8 mouse cellular contexts compared by ENCODE assay signal in genomic region chr5:148820476-148820875, GRCm38 (mm10).
DNase-seq lines count a peak whose midpoint lies in the region; ATAC-seq and TF ChIP-seq lines count a peak whose summit lies in the region.

No protein-coding gene starts in this region.

- ATAC-seq in lung, postnatal 0 days, result 0 out of 2 replicates have a peak, but pooled peaks have one; percentile 9
- peak; percentile 36; the same call in 1 of the 2 replicates for ATAC-seq in hindbrain, embryonic 15.5 days (ENCODE audit: low FRiP score, low read depth)
- ATAC-seq in midbrain, embryonic 15.5 days (replicated peaks), result peak; percentile 82
- ATAC-seq in erythroid progenitor cell, adult 5-6 weeks (replicated peaks; ENCODE audit: low FRiP score, poor library complexity, severe bottlenecking), result no peak

- H3K27ac ChIP-seq in lung, postnatal 0 days (ENCODE audit: low read length), result no peak overlapping the region
- H3K27ac ChIP-seq in hindbrain, embryonic 15.5 days (replicated peaks), result no peak overlapping the region
- H3K27ac ChIP-seq in midbrain, embryonic 15.5 days, result no peak overlapping the region; the same call in 1 of the 2 replicates

- H3K9ac ChIP-seq in lung, postnatal 0 days (replicated peaks; ENCODE audit: low read depth), result no peak overlapping the region
- H3K9ac ChIP-seq in hindbrain, embryonic 15.5 days, result no peak overlapping the region
- H3K9ac ChIP-seq in midbrain, embryonic 15.5 days, result no peak overlapping the region

- TF ChIP-seq CTCF in lung, postnatal 0 days (IDR thresholded peaks at IDR 0.05), result no peak
- TF ChIP-seq CTCF in lung, adult 2 months (IDR thresholded peaks at IDR 0.05; ENCODE audit: insufficient read depth, low read length), result no peak

- H3K4me2 ChIP-seq in lung, postnatal 0 days (replicated peaks; ENCODE audit: low read depth, low read length), result no peak overlapping the region
- H3K4me2 ChIP-seq in hindbrain, embryonic 15.5 days, result peak overlapping the region; percentile 47
- peak overlapping the region; percentile 47 for H3K4me2 ChIP-seq in midbrain, embryonic 15.5 days

- TF ChIP-seq POLR2A in lung, adult 2 months (IDR thresholded peaks at IDR 0.05; ENCODE audit: borderline replicate concordance, extremely low read depth, low read depth, low read length), result no peak

- no peak for DNase-seq in lung, postnatal 0 days (ENCODE audit: low spot score)
- no peak for DNase-seq in lung, adult 2 months
- DNase-seq in brain, adult 2 months (ENCODE audit: low read depth, low spot score), result peak; percentile 77
- DNase-seq in lung, adult 18-20 months, result no peak
- no peak for DNase-seq in lung, postnatal 25 days (ENCODE audit: low spot score)

- H3K4me3 ChIP-seq in lung, postnatal 0 days (ENCODE audit: low read depth, low read length), result no peak overlapping the region
- no peak overlapping the region for H3K4me3 ChIP-seq in lung, adult 2 months (replicated peaks; ENCODE audit: extremely low read depth, low read depth, low read length)
- H3K4me3 ChIP-seq in hindbrain, embryonic 15.5 days, result peak overlapping the region; percentile 13; the same call in 1 of the 2 replicates
- H3K4me3 ChIP-seq in midbrain, embryonic 15.5 days, result peak overlapping the region; percentile 19

- no peaks in the 10 kb centered on the region for H3K4me1 ChIP-seq in lung, postnatal 0 days (ENCODE audit: insufficient read depth, low read depth, low read length)
- H3K4me1 ChIP-seq in lung, adult 2 months (ENCODE audit: control insufficient read depth, insufficient read depth, low read length), result peaks cover 5% of the 10 kb centered on the region
- peaks cover 14% of the 10 kb centered on the region for H3K4me1 ChIP-seq in hindbrain, embryonic 15.5 days (replicated peaks)
- peaks cover 11% of the 10 kb centered on the region for H3K4me1 ChIP-seq in midbrain, embryonic 15.5 days

- no peak for TF ChIP-seq EP300 in lung, postnatal 0 days (IDR thresholded peaks at IDR 0.05)

- no peaks in the 10 kb centered on the region for H3K9me3 ChIP-seq in lung, postnatal 0 days (ENCODE audit: low read length)
- no peaks in the 10 kb centered on the region for H3K9me3 ChIP-seq in hindbrain, embryonic 15.5 days
- no peaks in the 10 kb centered on the region for H3K9me3 ChIP-seq in midbrain, embryonic 15.5 days

- H3K27me3 ChIP-seq in lung, postnatal 0 days (replicated peaks; ENCODE audit: insufficient read depth, low read length), result no peaks in the 10 kb centered on the region
- H3K27me3 ChIP-seq in hindbrain, embryonic 15.5 days, result no peaks in the 10 kb centered on the region
- no peaks in the 10 kb centered on the region for H3K27me3 ChIP-seq in midbrain, embryonic 15.5 days (replicated peaks)

- H3K36me3 ChIP-seq in lung, postnatal 0 days (ENCODE audit: insufficient read depth, low read length), result no peaks in the 10 kb centered on the region
- H3K36me3 ChIP-seq in hindbrain, embryonic 15.5 days, result no peaks in the 10 kb centered on the region
- no peaks in the 10 kb centered on the region for H3K36me3 ChIP-seq in midbrain, embryonic 15.5 days (replicated peaks)

- 17% methylated on average over 20 of the region's 20 CpGs for WGBS in lung, postnatal 0 days
- WGBS in lung, adult 2 months, result 8% methylated on average over 20 of the region's 20 CpGs
- WGBS in hindbrain, embryonic 15.5 days, result 8% methylated on average over 20 of the region's 20 CpGs
- WGBS in midbrain, embryonic 15.5 days, result 4% methylated on average over 20 of the region's 20 CpGs

Comparison
In these comparisons a context has a peak if more than half of its experiments do, and no peak if none do; other contexts are left out.
1. H3K4me3 ChIP-seq: peak in hindbrain, embryonic 15.5 days (single experiment) and midbrain, embryonic 15.5 days (single experiment); none in lung, postnatal 0 days (single experiment) and lung, adult 2 months (single experiment).